Mouse (Mus musculus): ENCODE data around the gene Id3. TPM values are rescaled to one million over a fixed set of nuclear protein-coding genes. Genes with fewer than 3 reads are reported as not detected.

The Id3 gene
- total and polyA plus RNA-seq, 3 experiments = 0.22 TPM; not detected in 2

GRCm38 (mm10) chr4:136112344-136112743 lies 31.0 kb upstream of the Id3 start:
- H3K4me3 ChIP-seq (ENCODE audit: low read depth, low read length) = no peak overlapping the region; the same call in 1 of the 2 replicates
- no peaks in the 10 kb centered on the region for H3K4me1 ChIP-seq (ENCODE audit: insufficient read depth, low read depth, low read length)
- no peak for DNase-seq (ENCODE audit: low spot score)
- ATAC-seq (ENCODE audit: extremely low read depth, insufficient number of reproducible peaks, low FRiP score, poor library complexity, severe bottlenecking) = no peak
- no peaks in the 10 kb centered on the region for H3K9me3 ChIP-seq (replicated peaks)
- H3K27me3 ChIP-seq (ENCODE audit: insufficient read depth, low read length) = peaks cover 22% of the 10 kb centered on the region
- no peaks in the 10 kb centered on the region for H3K36me3 ChIP-seq (replicated peaks)
- TF ChIP-seq POLR2AphosphoS5 (IDR thresholded peaks at IDR 0.05; ENCODE audit: insufficient replicate concordance, low read depth, low read length) (no peak), GATA2 (IDR thresholded peaks at IDR 0.05; ENCODE audit: borderline replicate concordance, low read depth, low read length) (no peak), TAL1 (conservative IDR thresholded peaks at IDR 0.05; ENCODE audit: low read depth, low read length) (no peak), CTCF (IDR thresholded peaks at IDR 0.05; ENCODE audit: low read depth, low read length) (no peak), GATA1 (IDR thresholded peaks at IDR 0.05; ENCODE audit: borderline replicate concordance, low read length) (no peak)

DNA sequence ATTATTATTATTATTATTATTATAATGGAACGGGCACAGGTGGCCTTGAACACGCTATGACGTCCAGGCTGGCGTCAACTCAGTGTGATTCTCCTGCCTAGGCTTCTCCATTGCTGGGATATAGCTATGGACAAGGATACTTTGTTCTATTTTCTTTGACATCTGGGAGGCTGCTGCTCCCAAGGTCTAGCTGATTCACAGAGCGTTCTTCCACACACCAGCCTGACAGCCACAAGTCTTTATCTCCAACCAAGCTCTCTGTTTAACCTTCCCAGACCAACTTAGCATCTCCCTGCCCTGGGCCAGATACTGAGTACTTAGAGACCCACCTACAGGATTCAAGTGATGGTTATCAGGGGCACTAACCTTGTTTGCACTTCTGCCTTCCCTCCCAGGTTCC lies 28.6 kb upstream of the Id3 start:
- Histone ChIP-seq H3K4me3 (ENCODE audit: low read depth, low read length) (no peak overlapping the region), H3K4me1 (ENCODE audit: insufficient read depth, low read depth, low read length) (no peaks in the 10 kb centered on the region), H3K36me3 (replicated peaks) (no peaks in the 10 kb centered on the region), H3K27me3 (ENCODE audit: insufficient read depth, low read length) (peaks cover 18% of the 10 kb centered on the region), H3K9me3 (replicated peaks) (no peaks in the 10 kb centered on the region)
- TF ChIP-seq CTCF (IDR thresholded peaks at IDR 0.05; ENCODE audit: low read depth, low read length) (no peak), GATA1 (IDR thresholded peaks at IDR 0.05; ENCODE audit: borderline replicate concordance, low read length) (no peak), POLR2AphosphoS5 (IDR thresholded peaks at IDR 0.05; ENCODE audit: insufficient replicate concordance, low read depth, low read length) (no peak), GATA2 (IDR thresholded peaks at IDR 0.05; ENCODE audit: borderline replicate concordance, low read depth, low read length) (no peak), TAL1 (conservative IDR thresholded peaks at IDR 0.05; ENCODE audit: low read depth, low read length) (no peak)
- DNase-seq (ENCODE audit: low spot score) = no peak
- ATAC-seq (ENCODE audit: extremely low read depth, insufficient number of reproducible peaks, low FRiP score, poor library complexity, severe bottlenecking) = no peak

- ATAC-seq (ENCODE audit: extremely low read depth, insufficient number of reproducible peaks, low FRiP score, poor library complexity, severe bottlenecking) = no peak
Measured at GRCm38 (mm10) chr4:136117022-136117421, 26.3 kb upstream of the Id3 start.

GRCm38 (mm10) chr4:136120041-136120440 lies 23.3 kb upstream of the Id3 start:
- H3K36me3 ChIP-seq (replicated peaks) = no peaks in the 10 kb centered on the region
- no peak overlapping the region; the same call in 1 of the 2 replicates for H3K4me3 ChIP-seq (ENCODE audit: low read depth, low read length)
- no peak for ATAC-seq (ENCODE audit: extremely low read depth, insufficient number of reproducible peaks, low FRiP score, poor library complexity, severe bottlenecking)
- DNase-seq (ENCODE audit: low spot score) = no peak
- peaks cover 12% of the 10 kb centered on the region for H3K27me3 ChIP-seq (ENCODE audit: insufficient read depth, low read length)
- H3K9me3 ChIP-seq (replicated peaks) = peaks cover 5% of the 10 kb centered on the region
- TF ChIP-seq GATA1 (IDR thresholded peaks at IDR 0.05; ENCODE audit: borderline replicate concordance, low read length) = no peak
- TF ChIP-seq CTCF (IDR thresholded peaks at IDR 0.05; ENCODE audit: low read depth, low read length) = no peak
- TF ChIP-seq POLR2AphosphoS5 (IDR thresholded peaks at IDR 0.05; ENCODE audit: insufficient replicate concordance, low read depth, low read length) = no peak
- TF ChIP-seq GATA2 (IDR thresholded peaks at IDR 0.05; ENCODE audit: borderline replicate concordance, low read depth, low read length) = no peak
- TF ChIP-seq TAL1 (conservative IDR thresholded peaks at IDR 0.05; ENCODE audit: low read depth, low read length) = no peak
- H3K4me1 ChIP-seq (ENCODE audit: insufficient read depth, low read depth, low read length) = no peaks in the 10 kb centered on the region

More at GRCm38 (mm10) chr4:136117022-136117421, 26.3 kb upstream of the Id3 start:
- no peak for DNase-seq (ENCODE audit: low spot score)
- Histone ChIP-seq H3K36me3 (replicated peaks) (no peaks in the 10 kb centered on the region), H3K27me3 (ENCODE audit: insufficient read depth, low read length) (peaks cover 19% of the 10 kb centered on the region), H3K9me3 (replicated peaks) (no peaks in the 10 kb centered on the region), H3K4me1 (ENCODE audit: insufficient read depth, low read depth, low read length) (no peaks in the 10 kb centered on the region), H3K4me3 (ENCODE audit: low read depth, low read length) (no peak overlapping the region)
- no peak for TF ChIP-seq CTCF (IDR thresholded peaks at IDR 0.05; ENCODE audit: low read depth, low read length)
- no peak for TF ChIP-seq TAL1 (conservative IDR thresholded peaks at IDR 0.05; ENCODE audit: low read depth, low read length)

DNA sequence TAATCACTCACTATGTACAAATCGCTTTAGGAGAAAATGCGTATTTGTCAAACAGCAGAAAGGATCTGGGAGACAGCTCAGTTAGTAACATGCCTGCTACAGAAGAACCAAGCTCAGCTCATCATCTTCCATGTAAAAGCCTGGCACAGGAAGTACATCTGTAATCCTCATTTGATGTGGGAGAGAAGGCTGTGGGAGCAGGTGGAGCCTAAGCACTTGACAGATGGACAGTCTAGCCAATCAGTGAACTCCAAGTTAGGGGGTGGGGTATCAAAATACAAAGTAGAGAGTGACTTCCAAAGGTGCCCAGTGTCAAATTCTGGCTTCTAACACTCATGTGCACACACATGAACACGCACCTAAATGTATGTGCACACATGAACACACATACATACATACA lies 22.1 kb upstream of the Id3 start:
- peaks cover 18% of the 10 kb centered on the region for H3K27me3 ChIP-seq (ENCODE audit: insufficient read depth, low read length)
- ATAC-seq (ENCODE audit: extremely low read depth, insufficient number of reproducible peaks, low FRiP score, poor library complexity, severe bottlenecking) = no peak
- TF ChIP-seq GATA1 (IDR thresholded peaks at IDR 0.05; ENCODE audit: borderline replicate concordance, low read length) (no peak), TAL1 (conservative IDR thresholded peaks at IDR 0.05; ENCODE audit: low read depth, low read length) (no peak), GATA2 (IDR thresholded peaks at IDR 0.05; ENCODE audit: borderline replicate concordance, low read depth, low read length) (no peak), CTCF (IDR thresholded peaks at IDR 0.05; ENCODE audit: low read depth, low read length) (no peak), POLR2AphosphoS5 (IDR thresholded peaks at IDR 0.05; ENCODE audit: insufficient replicate concordance, low read depth, low read length) (no peak)

DNA sequence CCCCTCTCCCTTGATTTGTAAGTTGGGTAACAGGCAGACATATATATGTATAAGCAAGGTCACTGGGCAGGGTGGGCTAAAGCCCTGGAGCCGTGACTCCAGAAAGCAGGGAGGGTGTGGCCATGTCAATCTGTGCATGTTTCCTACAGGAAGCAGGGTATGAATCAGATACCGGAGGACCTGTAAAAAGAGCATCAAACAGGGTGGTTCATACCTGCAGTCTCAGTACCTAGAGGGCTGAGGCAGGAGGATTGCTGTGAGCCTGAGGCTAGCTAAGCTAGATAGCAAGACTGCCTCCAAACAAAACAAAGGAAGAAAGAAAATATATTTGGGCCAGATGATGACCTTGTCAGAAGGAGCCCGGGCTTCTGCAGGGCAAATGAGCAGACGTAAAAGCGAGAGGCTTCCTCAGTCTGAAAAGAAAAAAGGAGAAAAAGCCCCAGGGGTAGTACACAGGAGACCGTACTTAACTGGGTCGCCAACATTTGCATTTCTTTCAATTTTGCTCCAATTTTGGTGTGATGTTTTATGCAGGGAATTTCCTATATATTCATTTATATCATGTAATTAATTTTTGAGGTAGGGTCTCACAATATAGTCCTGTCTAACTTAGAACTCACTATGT lies 21.3 kb upstream of the Id3 start:
- Histone ChIP-seq H3K4me3 (ENCODE audit: low read depth, low read length) (no peak overlapping the region), H3K4me1 (ENCODE audit: insufficient read depth, low read depth, low read length) (no peaks in the 10 kb centered on the region), H3K9me3 (replicated peaks) (peaks cover 5% of the 10 kb centered on the region), H3K36me3 (replicated peaks) (no peaks in the 10 kb centered on the region), H3K27me3 (ENCODE audit: insufficient read depth, low read length) (peaks cover 17% of the 10 kb centered on the region)
- TF ChIP-seq TAL1 (conservative IDR thresholded peaks at IDR 0.05; ENCODE audit: low read depth, low read length) = no peak
- no peak for TF ChIP-seq GATA1 (IDR thresholded peaks at IDR 0.05; ENCODE audit: borderline replicate concordance, low read length)
- TF ChIP-seq CTCF (IDR thresholded peaks at IDR 0.05; ENCODE audit: low read depth, low read length) = no peak
- no peak for TF ChIP-seq GATA2 (IDR thresholded peaks at IDR 0.05; ENCODE audit: borderline replicate concordance, low read depth, low read length)
- TF ChIP-seq POLR2AphosphoS5 (IDR thresholded peaks at IDR 0.05; ENCODE audit: insufficient replicate concordance, low read depth, low read length) = no peak
- DNase-seq (ENCODE audit: low spot score) = no peak
- ATAC-seq (ENCODE audit: extremely low read depth, insufficient number of reproducible peaks, low FRiP score, poor library complexity, severe bottlenecking) = no peak

More for the DNA sequence above, 22.1 kb upstream of the Id3 start:
- no peak for DNase-seq (ENCODE audit: low spot score)
- Histone ChIP-seq H3K4me3 (ENCODE audit: low read depth, low read length) (no peak overlapping the region), H3K4me1 (ENCODE audit: insufficient read depth, low read depth, low read length) (no peaks in the 10 kb centered on the region), H3K9me3 (replicated peaks) (peaks cover 5% of the 10 kb centered on the region), H3K36me3 (replicated peaks) (no peaks in the 10 kb centered on the region)
